In genomic region chr6:147481141-147481540, GRCm38 (mm10) we compare ENCODE assay signal across 16 mouse cellular contexts. TPM values are rescaled to one million over a fixed set of nuclear protein-coding genes. Genes with fewer than 3 reads are reported as not detected.
DNase-seq lines count a peak whose midpoint lies in the region; ATAC-seq lines count a peak whose summit lies in the region.
"Had no signal": no experiment of that assay in that cellular context is flagged by ENCODE, and none has a peak within 500 bp of the region (broad histone marks: within the 10 kb centered on the region; RNA-seq: fewer than 3 reads in every experiment).

No protein-coding gene starts in this region.

- H3K9ac ChIP-seq in heart, embryonic 12.5 days = no peak overlapping the region
- no peak overlapping the region for H3K9ac ChIP-seq in kidney, embryonic 15.5 days
- H3K9ac ChIP-seq: embryonic facial prominence, embryonic 12.5 days; forebrain, postnatal 0 days; liver, embryonic 12.5 days; lung, embryonic 15.5 days had no signal

- ATAC-seq in heart, embryonic 12.5 days (ENCODE audit: insufficient number of reproducible peaks, low FRiP score) = no peak
- ATAC-seq in kidney, embryonic 15.5 days (replicated peaks; ENCODE audit: low FRiP score) = no peak
- ATAC-seq: forebrain, postnatal 0 days; hindbrain, postnatal 0 days; liver, embryonic 12.5 days had no signal

- H3K4me2 ChIP-seq in heart, embryonic 12.5 days = no peak overlapping the region
- H3K4me2 ChIP-seq in kidney, embryonic 15.5 days = no peak overlapping the region
- H3K4me2 ChIP-seq: embryonic facial prominence, embryonic 12.5 days; liver, embryonic 12.5 days; lung, embryonic 15.5 days had no signal

- peaks cover 5% of the 10 kb centered on the region for H3K4me1 ChIP-seq in heart, embryonic 12.5 days (replicated peaks)
- peaks cover 5% of the 10 kb centered on the region for H3K4me1 ChIP-seq in kidney, embryonic 15.5 days

- H3K27me3 ChIP-seq in heart, embryonic 12.5 days (replicated peaks) = no peaks in the 10 kb centered on the region
- no peaks in the 10 kb centered on the region for H3K27me3 ChIP-seq in kidney, embryonic 15.5 days
- H3K27me3 ChIP-seq: embryonic facial prominence, embryonic 12.5 days; liver, embryonic 12.5 days; lung, embryonic 15.5 days had no signal

- H3K4me3 ChIP-seq in heart, embryonic 12.5 days = no peak overlapping the region
- no peak overlapping the region for H3K4me3 ChIP-seq in kidney, embryonic 15.5 days (replicated peaks)
- H3K4me3 ChIP-seq: embryonic facial prominence, embryonic 12.5 days; left cerebral cortex, adult 2 months; liver, embryonic 12.5 days; lung, embryonic 15.5 days had no signal

- H3K36me3 ChIP-seq in heart, embryonic 12.5 days = no peaks in the 10 kb centered on the region
- no peaks in the 10 kb centered on the region for H3K36me3 ChIP-seq in kidney, embryonic 15.5 days
- H3K36me3 ChIP-seq: embryonic facial prominence, embryonic 12.5 days; liver, embryonic 12.5 days; lung, embryonic 15.5 days had no signal

- no peak overlapping the region for H3K27ac ChIP-seq in heart, embryonic 12.5 days (ENCODE audit: poor library complexity, severe bottlenecking)
- no peak overlapping the region for H3K27ac ChIP-seq in kidney, embryonic 15.5 days
- H3K27ac ChIP-seq: embryonic facial prominence, embryonic 12.5 days; hindbrain, postnatal 0 days; left cerebral cortex, adult 2 months; liver, embryonic 12.5 days; lung, embryonic 15.5 days had no signal

- WGBS in heart, embryonic 12.5 days = 87% methylated on average over 5 of the region's 5 CpGs
- 92% methylated on average over 5 of the region's 5 CpGs for WGBS in kidney, embryonic 15.5 days

- DNase-seq in adrenal gland, postnatal 10 days = peak; percentile 38
- DNase-seq in adrenal gland, adult 18-20 months (ENCODE audit: low spot score in 2 of 2) = no peak
- DNase-seq in heart, adult 11 months = peak; percentile 91
- DNase-seq in kidney, postnatal 14 days = peak; percentile 16
- DNase-seq in adrenal gland, postnatal 25 days = peak; percentile 11
- no peak for DNase-seq in B cell, adult 2 months
- DNase-seq: forebrain, postnatal 0 days; kidney, adult 11 months; thymus, postnatal 36 days had no signal

- no peaks in the 10 kb centered on the region for H3K9me3 ChIP-seq in heart, embryonic 12.5 days (replicated peaks)
- no peaks in the 10 kb centered on the region for H3K9me3 ChIP-seq in kidney, embryonic 15.5 days (replicated peaks)
- H3K9me3 ChIP-seq: embryonic facial prominence, embryonic 12.5 days; liver, embryonic 12.5 days; lung, embryonic 15.5 days had no signal

RNA-seq across cellular contexts. Expression of gene Ccdc91, which starts 5.5 kb away (rescaled TPM):
- 10 to 100 TPM; 29.2 to 33.3 TPM for total RNA-seq in adrenal gland, postnatal 10 days (2021)
- total RNA-seq in adrenal gland, adult 18-20 months (2021) = 10 to 100 TPM; 44.6 to 57.9 TPM
- polyA plus RNA-seq in heart, embryonic 12.5 days (2016; fragmentation: Nextera tagmentation; extraction: Ambion mirVana) = 24.5 and 25.1 TPM in 2 replicates
- polyA plus RNA-seq in kidney, embryonic 15.5 days (2015; fragmentation: Nextera tagmentation; extraction: Ambion mirVana) = 25.2 and 29.3 TPM in 2 replicates
- 58.2 and 60.0 TPM in 2 replicates for total RNA-seq in adrenal gland, postnatal 25 days (2021)

Comparison
In these comparisons a context has a peak if more than half of its experiments do, and no peak if none do; other contexts are left out.
1. DNase-seq: peak in adrenal gland, postnatal 10 days (single experiment), heart, adult 11 months (single experiment), kidney, postnatal 14 days (single experiment) and adrenal gland, postnatal 25 days (single experiment); none in adrenal gland, adult 18-20 months (0 of 2) and B cell, adult 2 months (0 of 2).